Mouse (Mus musculus): Measurements from ENCODE around the gene Bok. TPM values are rescaled to one million over a fixed set of nuclear protein-coding genes. Genes with fewer than 3 reads are reported as not detected.

Bok gene
- polyA plus RNA-seq, 1 experiment from 2014 or later, result 77.6 TPM

- H3K9me3 ChIP-seq (ENCODE audit: control insufficient read depth, low read length), result no peaks in the 10 kb centered on the region
- H3K4me1 ChIP-seq (ENCODE audit: control insufficient read depth, insufficient read depth, low read length), result no peaks in the 10 kb centered on the region
- ATAC-seq (ENCODE audit: low FRiP score, low TSS enrichment) (no peak), DNase-seq (no peak)
- H3K4me2 ChIP-seq (ENCODE audit: low read length), result no peak overlapping the region
- peaks cover 14% of the 10 kb centered on the region for H3K36me3 ChIP-seq (ENCODE audit: control insufficient read depth, insufficient read depth, low read length)
- no peak overlapping the region for H3K9ac ChIP-seq (replicated peaks; ENCODE audit: low read length)
- H3K27me3 ChIP-seq (ENCODE audit: control insufficient read depth, insufficient read depth, low read length), result no peaks in the 10 kb centered on the region
- H3K4me3 ChIP-seq (replicated peaks; ENCODE audit: low read depth, low read length), result no peak overlapping the region
- WGBS, result 66% methylated on average over 7 of the region's 7 CpGs
- no peak overlapping the region for H3K27ac ChIP-seq (replicated peaks; ENCODE audit: low read depth, low read length)
These were observed 36.1 kb downstream of the Bok start for GRCm38 (mm10) chr1:93721557-93721956.

- H3K36me3 ChIP-seq (ENCODE audit: control insufficient read depth, insufficient read depth, low read length), result peaks cover 10% of the 10 kb centered on the region; the same call in 1 of the 2 replicates
- no peak overlapping the region for H3K4me3 ChIP-seq (replicated peaks; ENCODE audit: low read depth, low read length)
- H3K27ac ChIP-seq (replicated peaks; ENCODE audit: low read depth, low read length), result no peak overlapping the region
- DNase-seq (no peak), ATAC-seq (ENCODE audit: low FRiP score, low TSS enrichment) (no peak)
- 91% methylated on average over 3 of the region's 3 CpGs for WGBS
- H3K27me3 ChIP-seq (ENCODE audit: control insufficient read depth, insufficient read depth, low read length), result no peaks in the 10 kb centered on the region
- H3K4me1 ChIP-seq (ENCODE audit: control insufficient read depth, insufficient read depth, low read length), result no peaks in the 10 kb centered on the region
- no peaks in the 10 kb centered on the region for H3K9me3 ChIP-seq (ENCODE audit: control insufficient read depth, low read length)
- H3K4me2 ChIP-seq (ENCODE audit: low read length), result no peak overlapping the region
- no peak overlapping the region for H3K9ac ChIP-seq (replicated peaks; ENCODE audit: low read length)
These were observed 39.2 kb downstream of the Bok start for GRCm38 (mm10) chr1:93724623-93725022.

- H3K9ac ChIP-seq (replicated peaks; ENCODE audit: low read length), result no peak overlapping the region
- no peak overlapping the region for H3K4me2 ChIP-seq (ENCODE audit: low read length)
- no peak overlapping the region for H3K4me3 ChIP-seq (replicated peaks; ENCODE audit: low read depth, low read length)
- H3K36me3 ChIP-seq (ENCODE audit: control insufficient read depth, insufficient read depth, low read length), result peaks cover 10% of the 10 kb centered on the region; the same call in 1 of the 2 replicates
- H3K27me3 ChIP-seq (ENCODE audit: control insufficient read depth, insufficient read depth, low read length), result no peaks in the 10 kb centered on the region
- no peak for ATAC-seq (ENCODE audit: low FRiP score, low TSS enrichment)
- H3K9me3 ChIP-seq (ENCODE audit: control insufficient read depth, low read length), result no peaks in the 10 kb centered on the region
- H3K27ac ChIP-seq (replicated peaks; ENCODE audit: low read depth, low read length), result no peak overlapping the region
- DNase-seq, result no peak
- H3K4me1 ChIP-seq (ENCODE audit: control insufficient read depth, insufficient read depth, low read length), result no peaks in the 10 kb centered on the region
- WGBS, result 94% methylated on average over 5 of the region's 5 CpGs
These were observed 40.2 kb downstream of the Bok start for GRCm38 (mm10) chr1:93725665-93726064.

GRCm38 (mm10) chr1:93726116-93726515 is 40.7 kb downstream of the Bok start:
- Histone ChIP-seq H3K36me3 (ENCODE audit: control insufficient read depth, insufficient read depth, low read length) (peaks cover 10% of the 10 kb centered on the region; the same call in 1 of the 2 replicates), H3K27ac (replicated peaks; ENCODE audit: low read depth, low read length) (no peak overlapping the region), H3K4me1 (ENCODE audit: control insufficient read depth, insufficient read depth, low read length) (0 out of 2 replicates have a peak, but pooled peaks cover 1% of the 10 kb centered on the region), H3K9ac (replicated peaks; ENCODE audit: low read length) (no peak overlapping the region), H3K9me3 (ENCODE audit: control insufficient read depth, low read length) (no peaks in the 10 kb centered on the region), H3K4me3 (replicated peaks; ENCODE audit: low read depth, low read length) (no peak overlapping the region), H3K27me3 (ENCODE audit: control insufficient read depth, insufficient read depth, low read length) (no peaks in the 10 kb centered on the region), H3K4me2 (ENCODE audit: low read length) (no peak overlapping the region)
- no peak for ATAC-seq (ENCODE audit: low FRiP score, low TSS enrichment)
- no peak for DNase-seq
- 86% methylated on average over 3 of the region's 3 CpGs for WGBS

GRCm38 (mm10) chr1:93726974-93727373 is 41.5 kb downstream of the Bok start:
- 75% methylated on average over 3 of the region's 3 CpGs for WGBS
- H3K9ac ChIP-seq (replicated peaks; ENCODE audit: low read length), result no peak overlapping the region
- no peak overlapping the region for H3K4me2 ChIP-seq (ENCODE audit: low read length)
- peaks cover 10% of the 10 kb centered on the region; the same call in 1 of the 2 replicates for H3K36me3 ChIP-seq (ENCODE audit: control insufficient read depth, insufficient read depth, low read length)
- peaks cover 8% of the 10 kb centered on the region for H3K4me1 ChIP-seq (ENCODE audit: control insufficient read depth, insufficient read depth, low read length)
- no peak; the same call in 1 of the 2 replicates for ATAC-seq (ENCODE audit: low FRiP score, low TSS enrichment)
- no peak overlapping the region for H3K4me3 ChIP-seq (replicated peaks; ENCODE audit: low read depth, low read length)
- no peaks in the 10 kb centered on the region for H3K9me3 ChIP-seq (ENCODE audit: control insufficient read depth, low read length)
- no peaks in the 10 kb centered on the region for H3K27me3 ChIP-seq (ENCODE audit: control insufficient read depth, insufficient read depth, low read length)
- H3K27ac ChIP-seq (replicated peaks; ENCODE audit: low read depth, low read length), result no peak overlapping the region
- peak; percentile 54 for DNase-seq

- Histone ChIP-seq H3K27me3 (ENCODE audit: control insufficient read depth, insufficient read depth, low read length) (no peaks in the 10 kb centered on the region), H3K9me3 (ENCODE audit: control insufficient read depth, low read length) (no peaks in the 10 kb centered on the region), H3K4me3 (replicated peaks; ENCODE audit: low read depth, low read length) (no peak overlapping the region), H3K4me1 (ENCODE audit: control insufficient read depth, insufficient read depth, low read length) (peaks cover 13% of the 10 kb centered on the region), H3K9ac (replicated peaks; ENCODE audit: low read length) (no peak overlapping the region), H3K27ac (replicated peaks; ENCODE audit: low read depth, low read length) (no peak overlapping the region), H3K36me3 (ENCODE audit: control insufficient read depth, insufficient read depth, low read length) (no peaks in the 10 kb centered on the region), H3K4me2 (ENCODE audit: low read length) (no peak overlapping the region)
- DNase-seq (no peak), ATAC-seq (ENCODE audit: low FRiP score, low TSS enrichment) (peak; percentile 46; the same call in 1 of the 2 replicates)
- WGBS, result 90% methylated on average over 5 of the region's 5 CpGs
These were observed 45.6 kb downstream of the Bok start for GRCm38 (mm10) chr1:93731103-93731502.

- no peak overlapping the region for H3K4me3 ChIP-seq (replicated peaks; ENCODE audit: low read depth, low read length)
- no peaks in the 10 kb centered on the region for H3K27me3 ChIP-seq (ENCODE audit: control insufficient read depth, insufficient read depth, low read length)
- ATAC-seq (ENCODE audit: low FRiP score, low TSS enrichment), result peak; percentile 58; the same call in 1 of the 2 replicates
- H3K9me3 ChIP-seq (ENCODE audit: control insufficient read depth, low read length), result no peaks in the 10 kb centered on the region
- DNase-seq, result peak; percentile 80
- peak overlapping the region; percentile 18; the same call in 1 of the 2 replicates for H3K9ac ChIP-seq (replicated peaks; ENCODE audit: low read length)
- H3K36me3 ChIP-seq (ENCODE audit: control insufficient read depth, insufficient read depth, low read length), result no peaks in the 10 kb centered on the region
- WGBS, result 3% methylated on average over 3 of the region's 3 CpGs
- peak overlapping the region; percentile 64 for H3K27ac ChIP-seq (replicated peaks; ENCODE audit: low read depth, low read length)
- H3K4me1 ChIP-seq (ENCODE audit: control insufficient read depth, insufficient read depth, low read length), result peaks cover 13% of the 10 kb centered on the region
- peak overlapping the region; percentile 32 for H3K4me2 ChIP-seq (ENCODE audit: low read length)
These were observed 46.4 kb downstream of the Bok start for GRCm38 (mm10) chr1:93731880-93732281.

GRCm38 (mm10) chr1:93735859-93736258 is 50.4 kb downstream of the Bok start:
- H3K36me3 ChIP-seq (ENCODE audit: control insufficient read depth, insufficient read depth, low read length), result no peaks in the 10 kb centered on the region
- H3K4me1 ChIP-seq (ENCODE audit: control insufficient read depth, insufficient read depth, low read length), result peaks cover 13% of the 10 kb centered on the region
- no peak overlapping the region for H3K9ac ChIP-seq (replicated peaks; ENCODE audit: low read length)
- 98% methylated on average over 3 of the region's 3 CpGs for WGBS
- H3K4me2 ChIP-seq (ENCODE audit: low read length), result no peak overlapping the region
- H3K27me3 ChIP-seq (ENCODE audit: control insufficient read depth, insufficient read depth, low read length), result no peaks in the 10 kb centered on the region
- H3K4me3 ChIP-seq (replicated peaks; ENCODE audit: low read depth, low read length), result no peak overlapping the region
- no peak for DNase-seq
- H3K9me3 ChIP-seq (ENCODE audit: control insufficient read depth, low read length), result no peaks in the 10 kb centered on the region
- no peak for ATAC-seq (ENCODE audit: low FRiP score, low TSS enrichment)
- H3K27ac ChIP-seq (replicated peaks; ENCODE audit: low read depth, low read length), result no peak overlapping the region

- no peak overlapping the region for H3K9ac ChIP-seq (replicated peaks; ENCODE audit: low read length)
- no peak for DNase-seq
These were observed 52.3 kb downstream of the Bok start for GRCm38 (mm10) chr1:93737711-93738110.

More at GRCm38 (mm10) chr1:93737711-93738110, 52.3 kb downstream of the Bok start:
- no peaks in the 10 kb centered on the region for H3K9me3 ChIP-seq (ENCODE audit: control insufficient read depth, low read length)
- WGBS, result 97% methylated on average over 5 of the region's 5 CpGs
- no peak overlapping the region for H3K4me3 ChIP-seq (replicated peaks; ENCODE audit: low read depth, low read length)
- no peaks in the 10 kb centered on the region for H3K36me3 ChIP-seq (ENCODE audit: control insufficient read depth, insufficient read depth, low read length)
- no peaks in the 10 kb centered on the region for H3K4me1 ChIP-seq (ENCODE audit: control insufficient read depth, insufficient read depth, low read length)
- no peak overlapping the region for H3K27ac ChIP-seq (replicated peaks; ENCODE audit: low read depth, low read length)
- ATAC-seq (ENCODE audit: low FRiP score, low TSS enrichment), result no peak
- H3K27me3 ChIP-seq (ENCODE audit: control insufficient read depth, insufficient read depth, low read length), result no peaks in the 10 kb centered on the region
- no peak overlapping the region for H3K4me2 ChIP-seq (ENCODE audit: low read length)
